Mouse (Mus musculus): Measurements from ENCODE around the gene Erbb2. TPM values are rescaled to one million over a fixed set of nuclear protein-coding genes. Genes with fewer than 3 reads are reported as not detected.

The Erbb2 gene
- polyA plus RNA-seq, 1 experiment from 2014 or later: 26.5 TPM

- Histone ChIP-seq H3K27ac (replicated peaks; ENCODE audit: low read depth, low read length) (no peak overlapping the region), H3K4me1 (ENCODE audit: control insufficient read depth, insufficient read depth, low read length) (no peaks in the 10 kb centered on the region; the same call in 1 of the 2 replicates), H3K27me3 (ENCODE audit: control insufficient read depth, insufficient read depth, low read length) (peaks cover 14% of the 10 kb centered on the region), H3K4me2 (ENCODE audit: low read depth, low read length) (0 out of 2 replicates have a peak overlapping the region, but pooled peaks have one; percentile 13), H3K36me3 (replicated peaks; ENCODE audit: control insufficient read depth, insufficient read depth, low read depth, low read length) (no peaks in the 10 kb centered on the region), H3K9ac (replicated peaks; ENCODE audit: low read length) (peak overlapping the region; percentile 4; the same call in 1 of the 2 replicates), H3K4me3 (ENCODE audit: low read depth, low read length) (peak overlapping the region; percentile 11; the same call in 1 of the 2 replicates), H3K9me3 (replicated peaks; ENCODE audit: control insufficient read depth, low read length) (no peaks in the 10 kb centered on the region)
- DNase-seq (ENCODE audit: low spot score) (peak; percentile 43), ATAC-seq (replicated peaks; ENCODE audit: insufficient number of reproducible peaks, low FRiP score, low TSS enrichment, low read depth) (peak; percentile 39; the same call in 1 of the 2 replicates)
- 1% methylated on average over 33 of the region's 33 CpGs for WGBS
These were observed 34.5 kb downstream of the Erbb2 start for GRCm38 (mm10) chr11:98446562-98447474.

GRCm38 (mm10) chr11:98447475-98447834, 35.2 kb downstream of the Erbb2 start:
- no peak for ATAC-seq (replicated peaks; ENCODE audit: insufficient number of reproducible peaks, low FRiP score, low TSS enrichment, low read depth)
- H3K4me1 ChIP-seq (ENCODE audit: control insufficient read depth, insufficient read depth, low read length): no peaks in the 10 kb centered on the region; the same call in 1 of the 2 replicates
- H3K27ac ChIP-seq (replicated peaks; ENCODE audit: low read depth, low read length): no peak overlapping the region
- H3K4me3 ChIP-seq (ENCODE audit: low read depth, low read length): peak overlapping the region; percentile 11
- H3K9ac ChIP-seq (replicated peaks; ENCODE audit: low read length): no peak overlapping the region
- peaks cover 14% of the 10 kb centered on the region for H3K27me3 ChIP-seq (ENCODE audit: control insufficient read depth, insufficient read depth, low read length)
- H3K36me3 ChIP-seq (replicated peaks; ENCODE audit: control insufficient read depth, insufficient read depth, low read depth, low read length): no peaks in the 10 kb centered on the region
- no peaks in the 10 kb centered on the region for H3K9me3 ChIP-seq (replicated peaks; ENCODE audit: control insufficient read depth, low read length)
- no peak for DNase-seq (ENCODE audit: low spot score)
- 12% methylated on average over 7 of the region's 7 CpGs for WGBS
- 0 out of 2 replicates have a peak overlapping the region, but pooled peaks have one; percentile 13 for H3K4me2 ChIP-seq (ENCODE audit: low read depth, low read length)

GRCm38 (mm10) chr11:98448191-98448790, 36.0 kb downstream of the Erbb2 start:
- no peaks in the 10 kb centered on the region; the same call in 1 of the 2 replicates for H3K4me1 ChIP-seq (ENCODE audit: control insufficient read depth, insufficient read depth, low read length)
- no peak overlapping the region; the same call in 1 of the 2 replicates for H3K4me2 ChIP-seq (ENCODE audit: low read depth, low read length)
- no peak overlapping the region for H3K9ac ChIP-seq (replicated peaks; ENCODE audit: low read length)
- DNase-seq (ENCODE audit: low spot score) (no peak), ATAC-seq (replicated peaks; ENCODE audit: insufficient number of reproducible peaks, low FRiP score, low TSS enrichment, low read depth) (no peak)
- peaks cover 14% of the 10 kb centered on the region for H3K27me3 ChIP-seq (ENCODE audit: control insufficient read depth, insufficient read depth, low read length)
- no peaks in the 10 kb centered on the region for H3K9me3 ChIP-seq (replicated peaks; ENCODE audit: control insufficient read depth, low read length)
- no peaks in the 10 kb centered on the region for H3K36me3 ChIP-seq (replicated peaks; ENCODE audit: control insufficient read depth, insufficient read depth, low read depth, low read length)
- H3K27ac ChIP-seq (replicated peaks; ENCODE audit: low read depth, low read length): no peak overlapping the region
- 28% methylated on average over 13 of the region's 13 CpGs for WGBS
- no peak overlapping the region for H3K4me3 ChIP-seq (ENCODE audit: low read depth, low read length)

GRCm38 (mm10) chr11:98449419-98449818, 37.1 kb downstream of the Erbb2 start:
- DNase-seq (ENCODE audit: low spot score) (no peak), ATAC-seq (replicated peaks; ENCODE audit: insufficient number of reproducible peaks, low FRiP score, low TSS enrichment, low read depth) (no peak)
- no peak overlapping the region for H3K27ac ChIP-seq (replicated peaks; ENCODE audit: low read depth, low read length)
- WGBS: 70% methylated on average over 3 of the region's 3 CpGs
- no peaks in the 10 kb centered on the region; the same call in 1 of the 2 replicates for H3K4me1 ChIP-seq (ENCODE audit: control insufficient read depth, insufficient read depth, low read length)
- no peaks in the 10 kb centered on the region for H3K9me3 ChIP-seq (replicated peaks; ENCODE audit: control insufficient read depth, low read length)
- H3K4me2 ChIP-seq (ENCODE audit: low read depth, low read length): no peak overlapping the region
- H3K9ac ChIP-seq (replicated peaks; ENCODE audit: low read length): no peak overlapping the region
- H3K36me3 ChIP-seq (replicated peaks; ENCODE audit: control insufficient read depth, insufficient read depth, low read depth, low read length): no peaks in the 10 kb centered on the region
- H3K4me3 ChIP-seq (ENCODE audit: low read depth, low read length): no peak overlapping the region
- H3K27me3 ChIP-seq (ENCODE audit: control insufficient read depth, insufficient read depth, low read length): peaks cover 14% of the 10 kb centered on the region

- WGBS: 79% methylated on average over 20 of the region's 20 CpGs
- peaks cover 14% of the 10 kb centered on the region for H3K27me3 ChIP-seq (ENCODE audit: control insufficient read depth, insufficient read depth, low read length)
These were observed 37.9 kb downstream of the Erbb2 start for GRCm38 (mm10) chr11:98449921-98450771.

GRCm38 (mm10) chr11:98455484-98455883, 43.2 kb downstream of the Erbb2 start:
- Histone ChIP-seq H3K4me2 (ENCODE audit: low read depth, low read length) (no peak overlapping the region), H3K4me1 (ENCODE audit: control insufficient read depth, insufficient read depth, low read length) (no peaks in the 10 kb centered on the region), H3K27me3 (ENCODE audit: control insufficient read depth, insufficient read depth, low read length) (peaks cover 17% of the 10 kb centered on the region), H3K4me3 (ENCODE audit: low read depth, low read length) (no peak overlapping the region), H3K36me3 (replicated peaks; ENCODE audit: control insufficient read depth, insufficient read depth, low read depth, low read length) (no peaks in the 10 kb centered on the region), H3K9ac (replicated peaks; ENCODE audit: low read length) (no peak overlapping the region), H3K9me3 (replicated peaks; ENCODE audit: control insufficient read depth, low read length) (no peaks in the 10 kb centered on the region), H3K27ac (replicated peaks; ENCODE audit: low read depth, low read length) (no peak overlapping the region)
- ATAC-seq (replicated peaks; ENCODE audit: insufficient number of reproducible peaks, low FRiP score, low TSS enrichment, low read depth) (no peak), DNase-seq (ENCODE audit: low spot score) (no peak)
- WGBS: 80% methylated on average over 4 of the region's 4 CpGs

More at GRCm38 (mm10) chr11:98449921-98450771, 37.9 kb downstream of the Erbb2 start:
- H3K27ac ChIP-seq (replicated peaks; ENCODE audit: low read depth, low read length): no peak overlapping the region
- no peak overlapping the region for H3K4me3 ChIP-seq (ENCODE audit: low read depth, low read length)
- no peaks in the 10 kb centered on the region; the same call in 1 of the 2 replicates for H3K4me1 ChIP-seq (ENCODE audit: control insufficient read depth, insufficient read depth, low read length)
- ATAC-seq (replicated peaks; ENCODE audit: insufficient number of reproducible peaks, low FRiP score, low TSS enrichment, low read depth) (no peak), DNase-seq (ENCODE audit: low spot score) (no peak)
- no peaks in the 10 kb centered on the region for H3K9me3 ChIP-seq (replicated peaks; ENCODE audit: control insufficient read depth, low read length)
- no peak overlapping the region for H3K9ac ChIP-seq (replicated peaks; ENCODE audit: low read length)
- H3K4me2 ChIP-seq (ENCODE audit: low read depth, low read length): no peak overlapping the region; the same call in 1 of the 2 replicates
- H3K36me3 ChIP-seq (replicated peaks; ENCODE audit: control insufficient read depth, insufficient read depth, low read depth, low read length): no peaks in the 10 kb centered on the region

GRCm38 (mm10) chr11:98456545-98456944, 44.3 kb downstream of the Erbb2 start:
- H3K36me3 ChIP-seq (replicated peaks; ENCODE audit: control insufficient read depth, insufficient read depth, low read depth, low read length): no peaks in the 10 kb centered on the region
- no peak for ATAC-seq (replicated peaks; ENCODE audit: insufficient number of reproducible peaks, low FRiP score, low TSS enrichment, low read depth)
- DNase-seq (ENCODE audit: low spot score): no peak
- no peak overlapping the region for H3K4me3 ChIP-seq (ENCODE audit: low read depth, low read length)
- H3K4me2 ChIP-seq (ENCODE audit: low read depth, low read length): no peak overlapping the region
- H3K27ac ChIP-seq (replicated peaks; ENCODE audit: low read depth, low read length): no peak overlapping the region
- 72% methylated on average over 5 of the region's 5 CpGs for WGBS
- H3K27me3 ChIP-seq (ENCODE audit: control insufficient read depth, insufficient read depth, low read length): peaks cover 17% of the 10 kb centered on the region
- no peaks in the 10 kb centered on the region for H3K4me1 ChIP-seq (ENCODE audit: control insufficient read depth, insufficient read depth, low read length)
- no peak overlapping the region for H3K9ac ChIP-seq (replicated peaks; ENCODE audit: low read length)
- no peaks in the 10 kb centered on the region for H3K9me3 ChIP-seq (replicated peaks; ENCODE audit: control insufficient read depth, low read length)

Data from embryonic facial prominence, embryonic 11.5 days (tissue).